Mouse (Mus musculus): ENCODE data around the gene Mx1.

DNA sequence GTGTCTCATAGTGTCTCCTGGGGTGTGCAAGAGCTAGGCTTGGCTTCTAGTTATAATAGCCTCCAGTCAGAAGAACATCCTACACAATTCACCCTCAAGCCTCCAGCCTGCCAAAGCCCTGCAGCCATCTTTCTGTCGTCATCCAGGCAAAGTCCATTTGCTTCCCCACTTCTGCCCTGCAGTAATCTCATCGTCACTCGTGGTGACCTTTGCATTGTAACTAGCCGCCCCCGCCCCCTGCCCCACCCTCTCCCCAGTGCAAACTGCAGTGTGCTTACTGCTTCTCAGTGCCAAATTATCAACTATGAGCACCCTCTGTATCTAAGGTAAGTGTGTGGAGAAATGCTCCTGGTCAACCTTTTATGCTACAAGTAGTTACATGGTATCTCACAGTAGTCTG lies 35.0 kb upstream of the Mx1 start:
- TF ChIP-seq CTCF (IDR thresholded peaks at IDR 0.05; ENCODE audit: low read depth, low read length) (no peak), POLR2A (IDR thresholded peaks at IDR 0.05; ENCODE audit: extremely low read depth, insufficient read depth, low read length) (no peak)
